Mouse (Mus musculus) midbrain, embryonic 12.5 days (tissue): ENCODE results near the gene F830045P16Rik. TPM values are rescaled to one million over a fixed set of nuclear protein-coding genes. Genes with fewer than 3 reads are reported as not detected.
"Not testable (repeated sequence)": the region's sequence is repeated elsewhere in the genome, so short reads cannot be mapped to it uniquely, and the experiment has no call there.

Source experiments
- ATAC-seq: fragments of 200-750 bp; cut with Nextera tagmentation; 2 replicates; pipeline ENCODE4 v1.8.0; 2017; ENCODE audit warnings: low read depth, moderate TSS enrichment, moderate library complexity; ENCODE audit not compliant: low FRiP score
- H3K27ac ChIP-seq: fragments of 300-500 bp; sonication (generic); replicated peaks from 2 replicates; pipeline ENCODE4 v1.5.1; 2016; ENCODE audit warnings: mild to moderate bottlenecking
- H3K27me3 ChIP-seq: fragments of 300-500 bp; sonication (generic); 2 replicates; pipeline ENCODE4 v1.6.1; 2016; ENCODE audit warnings: mild to moderate bottlenecking
- H3K36me3 ChIP-seq: fragments of 300-500 bp; sonication (generic); 2 replicates; pipeline ENCODE4 v1.6.1; 2016
- H3K4me1 ChIP-seq: fragments of 300-500 bp; sonication (generic); 2 replicates; pipeline ENCODE4 v1.6.1; 2016
- H3K4me2 ChIP-seq: fragments of 300-500 bp; sonication (generic); replicated peaks from 2 replicates; pipeline ENCODE4 v1.6.1; 2016; ENCODE audit warnings: mild to moderate bottlenecking, moderate library complexity
- H3K4me3 ChIP-seq: fragments of 300-500 bp; sonication (generic); 2 replicates; pipeline ENCODE4 v1.5.1; 2016; ENCODE audit warnings: mild to moderate bottlenecking
- H3K9ac ChIP-seq: fragments of 300-500 bp; sonication (generic); replicated peaks from 2 replicates; pipeline ENCODE4 v1.6.1; 2016; ENCODE audit warnings: mild to moderate bottlenecking, moderate library complexity
- H3K9me3 ChIP-seq: fragments of 300-500 bp; sonication (generic); 2 replicates; pipeline ENCODE4 v1.6.1; 2016; ENCODE audit warnings: mild to moderate bottlenecking
- WGBS: fragments of 180-500 bp; shearing (Covaris S2); methylation state at CpG from one replicate; pipeline ENCODE4 v1.1.7; 2016; 5-methylcytosine and 5-hydroxymethylcytosine counted together
- polyA plus RNA-seq: library from polyadenylated mRNA; unstranded; fragments of >200 nt; fragmentation: Nextera tagmentation; extraction: Ambion mirVana; gene quantifications from 2 replicates; pipeline ENCODE4 v1.2.1, GENCODE M21; 2016

F830045P16Rik gene
- polyA plus RNA-seq, 1 experiment from 2014 or later, result not detected

DNA sequence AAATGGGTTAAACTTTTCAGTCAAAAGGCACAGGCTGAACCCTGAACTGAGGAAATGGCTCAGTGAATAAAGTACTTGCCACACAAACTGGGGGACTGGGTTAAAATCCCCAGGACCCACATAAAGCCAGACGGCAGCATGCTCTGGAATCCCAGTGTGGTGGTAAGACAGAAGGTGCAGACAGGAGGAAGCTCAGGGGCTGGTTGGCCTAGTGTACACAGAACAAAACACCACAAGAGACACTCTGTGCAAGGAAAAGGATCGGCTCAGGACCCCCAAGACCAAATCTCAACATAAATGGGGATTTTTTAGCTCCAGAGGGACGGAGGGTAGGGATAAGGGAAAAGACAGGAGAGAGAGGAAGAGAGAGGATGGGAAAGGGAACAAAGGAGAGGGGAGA is 17.9 kb downstream of the F830045P16Rik start:
- 67% methylated on average over 3 of the region's 3 CpGs for WGBS
- no peak overlapping the region for H3K4me3 ChIP-seq

DNA sequence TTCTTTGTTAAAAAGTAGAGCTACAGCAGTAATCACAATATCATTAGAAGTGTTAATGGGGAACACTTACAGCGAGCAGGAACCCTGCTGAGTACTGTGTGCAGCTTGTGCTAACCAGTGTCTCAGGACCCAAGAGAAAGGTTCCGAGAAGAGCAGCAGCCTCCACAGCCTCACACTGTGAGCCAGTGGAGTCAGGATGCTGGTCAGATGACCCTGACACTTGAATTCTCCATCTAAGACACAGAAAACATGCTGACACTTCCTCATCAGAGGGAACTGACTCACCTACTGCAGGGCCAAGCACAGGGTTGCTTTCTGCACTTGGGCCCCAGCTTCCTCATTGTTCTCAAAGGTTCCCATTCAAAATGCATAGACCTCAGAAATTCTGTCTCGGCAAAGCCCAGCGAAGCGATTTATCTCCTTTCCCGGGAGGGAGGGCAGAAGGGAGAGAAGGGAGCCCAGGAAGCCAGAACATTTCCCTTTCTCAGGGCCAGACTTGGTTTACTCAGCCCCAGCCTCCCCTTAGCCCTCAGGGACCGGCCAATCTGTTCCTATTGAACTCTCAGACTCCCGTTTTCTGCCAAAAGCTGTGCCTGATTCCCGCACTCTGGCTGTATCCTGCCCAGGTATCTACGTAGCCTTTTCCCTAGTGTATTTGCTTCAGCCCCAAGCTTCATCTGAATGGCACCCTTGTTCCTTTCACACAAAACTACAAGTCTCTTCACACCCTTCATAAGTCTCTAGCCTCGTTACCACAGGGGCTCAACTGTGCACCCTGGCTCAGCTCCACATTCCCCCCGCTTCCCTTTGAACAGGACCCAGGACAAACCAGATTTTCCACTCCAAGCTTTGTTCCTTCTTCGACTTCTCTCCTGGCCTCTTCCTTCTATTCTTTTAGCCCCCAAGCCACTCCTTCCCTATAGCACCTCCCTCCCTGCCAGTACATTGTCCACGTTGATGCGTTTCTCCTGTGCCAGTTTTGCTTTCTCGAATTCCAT is 21.2 kb downstream of the F830045P16Rik start:
- no peak overlapping the region for H3K4me2 ChIP-seq
- 41% methylated on average over 16 of the region's 16 CpGs for WGBS
- H3K27ac ChIP-seq, result no peak overlapping the region
- H3K9me3 ChIP-seq, result no peaks in the 10 kb centered on the region
- H3K27me3 ChIP-seq, result no peaks in the 10 kb centered on the region
- no peak overlapping the region for H3K4me3 ChIP-seq
- peaks cover 10% of the 10 kb centered on the region for H3K4me1 ChIP-seq
- no peaks in the 10 kb centered on the region for H3K36me3 ChIP-seq
- ATAC-seq, result no peak
- no peak overlapping the region for H3K9ac ChIP-seq

More for the DNA sequence above, 17.9 kb downstream of the F830045P16Rik start:
- H3K27me3 ChIP-seq, result no peaks in the 10 kb centered on the region
- no peak overlapping the region for H3K9ac ChIP-seq
- peaks cover 10% of the 10 kb centered on the region for H3K4me1 ChIP-seq
- no peak overlapping the region for H3K27ac ChIP-seq
- no peaks in the 10 kb centered on the region for H3K9me3 ChIP-seq
- ATAC-seq, result no peak
- no peak overlapping the region for H3K4me2 ChIP-seq
- H3K36me3 ChIP-seq, result no peaks in the 10 kb centered on the region

DNA sequence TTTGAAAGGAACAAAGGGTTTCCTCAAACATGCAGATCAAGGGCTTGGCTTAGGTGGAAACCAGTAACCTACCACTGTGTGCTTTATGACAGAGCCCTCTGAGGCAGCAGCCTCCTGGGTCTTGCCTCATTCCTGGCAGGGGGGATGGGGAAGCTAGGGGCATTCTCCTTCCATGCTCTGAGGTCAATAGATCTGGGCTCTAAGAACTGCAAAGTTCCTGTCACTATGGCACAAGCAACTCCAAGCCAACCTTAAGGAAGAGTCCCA is 22.1 kb downstream of the F830045P16Rik start:
- Histone ChIP-seq H3K9ac (no peak overlapping the region), H3K4me1 (peaks cover 10% of the 10 kb centered on the region), H3K9me3 (no peaks in the 10 kb centered on the region), H3K4me3 (no peak overlapping the region), H3K4me2 (no peak overlapping the region), H3K27ac (no peak overlapping the region), H3K36me3 (no peaks in the 10 kb centered on the region), H3K27me3 (no peaks in the 10 kb centered on the region)
- ATAC-seq, result no peak

DNA sequence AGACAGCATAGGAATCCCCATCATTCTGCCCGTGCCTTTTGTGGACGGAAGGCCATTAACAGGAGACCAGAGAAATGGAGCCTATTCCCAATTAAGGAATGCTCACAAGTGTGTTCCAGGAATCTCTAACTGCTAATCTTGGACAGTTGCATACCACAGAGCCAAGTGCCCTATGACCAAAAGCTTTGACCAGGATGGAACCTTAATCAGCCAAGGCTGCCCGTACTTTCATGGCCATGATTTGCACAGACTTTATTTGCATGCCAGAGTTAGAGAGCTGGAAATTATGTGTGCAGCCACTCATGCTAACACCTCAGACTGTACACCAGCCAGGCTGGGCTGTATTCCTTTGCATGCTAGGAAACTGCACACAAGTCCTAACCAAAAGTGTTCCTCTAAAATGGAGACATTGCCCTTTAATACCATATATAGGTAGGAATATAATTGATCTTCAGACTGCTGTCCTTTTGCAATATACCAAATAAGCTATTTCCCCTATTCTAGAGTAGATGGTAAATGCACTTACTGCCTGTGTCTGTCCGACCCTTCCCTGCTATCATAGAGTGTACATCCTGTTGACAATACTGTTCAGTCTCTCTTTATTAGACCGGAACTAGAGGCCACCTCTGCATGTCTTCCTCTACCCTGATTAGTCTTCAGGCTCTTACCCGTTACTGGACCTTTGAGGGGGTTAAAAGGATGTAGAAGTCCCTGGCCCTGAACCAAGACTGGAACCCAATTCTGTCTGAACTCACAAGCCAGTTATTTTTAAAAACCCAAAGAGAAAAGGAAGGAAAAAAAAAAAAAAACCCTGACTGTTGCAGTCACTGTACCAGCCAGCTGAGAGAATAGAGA is 22.6 kb downstream of the F830045P16Rik start:
- peaks cover 10% of the 10 kb centered on the region for H3K4me1 ChIP-seq
- no peaks in the 10 kb centered on the region for H3K36me3 ChIP-seq
- ATAC-seq, result no peak
- 85% methylated on average over 6 of the region's 6 CpGs for WGBS
- no peak overlapping the region for H3K4me2 ChIP-seq
- no peak overlapping the region for H3K9ac ChIP-seq
- no peak overlapping the region for H3K4me3 ChIP-seq
- no peak overlapping the region for H3K27ac ChIP-seq
- H3K9me3 ChIP-seq, result no peaks in the 10 kb centered on the region
- H3K27me3 ChIP-seq, result no peaks in the 10 kb centered on the region

DNA sequence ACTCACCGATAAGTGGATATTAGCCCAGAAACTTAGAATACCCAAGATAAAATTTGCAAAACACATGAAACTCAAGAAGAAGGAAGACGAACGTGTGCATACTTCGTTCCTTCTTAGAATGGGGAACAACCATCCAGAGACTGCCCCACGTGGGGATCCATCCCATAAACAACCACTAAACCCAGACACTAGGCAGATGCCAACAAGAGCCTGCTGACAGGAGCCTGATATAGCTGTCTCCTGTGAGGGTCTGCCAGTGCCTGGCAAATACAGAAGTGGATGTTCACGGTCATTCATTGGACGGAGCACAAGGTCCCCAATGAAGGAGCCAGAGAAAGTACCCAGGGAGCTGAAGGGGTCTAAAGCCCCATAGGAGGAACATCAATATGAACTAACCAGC is 24.3 kb downstream of the F830045P16Rik start:
- H3K27me3 ChIP-seq, H3K36me3 ChIP-seq, H3K4me2 ChIP-seq, H3K27ac ChIP-seq, ATAC-seq, H3K9me3 ChIP-seq, H3K9ac ChIP-seq, H3K4me3 ChIP-seq: not testable (repeated sequence)
- peaks cover 10% of the 10 kb centered on the region for H3K4me1 ChIP-seq
- WGBS, result 91% methylated on average over 7 of the region's 7 CpGs

DNA sequence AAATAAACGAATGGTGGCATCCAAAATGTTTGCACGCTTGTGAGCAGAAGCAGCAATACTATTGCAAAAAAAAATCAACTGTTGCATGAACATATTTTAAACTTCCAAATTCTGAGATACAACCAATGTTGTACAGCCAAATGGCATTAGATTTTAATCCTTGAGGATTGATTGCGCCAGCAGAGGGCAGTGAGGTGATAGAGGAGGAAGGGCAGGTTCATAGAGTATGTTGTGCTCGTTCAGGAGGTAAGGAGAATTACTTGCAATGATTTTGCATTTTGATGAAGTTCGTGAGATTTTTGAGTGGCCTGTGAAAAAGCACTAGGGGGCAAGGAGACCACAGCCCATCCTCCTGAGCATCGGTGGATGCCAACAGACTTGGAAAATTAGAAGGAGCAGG is 33.8 kb downstream of the F830045P16Rik start:
- ATAC-seq, result no peak
- Histone ChIP-seq H3K9ac (no peak overlapping the region), H3K4me3 (no peak overlapping the region), H3K4me1 (no peaks in the 10 kb centered on the region), H3K27ac (no peak overlapping the region), H3K36me3 (no peaks in the 10 kb centered on the region), H3K4me2 (no peak overlapping the region), H3K27me3 (no peaks in the 10 kb centered on the region), H3K9me3 (no peaks in the 10 kb centered on the region)
- 25% methylated on average over 6 of the region's 6 CpGs for WGBS

DNA sequence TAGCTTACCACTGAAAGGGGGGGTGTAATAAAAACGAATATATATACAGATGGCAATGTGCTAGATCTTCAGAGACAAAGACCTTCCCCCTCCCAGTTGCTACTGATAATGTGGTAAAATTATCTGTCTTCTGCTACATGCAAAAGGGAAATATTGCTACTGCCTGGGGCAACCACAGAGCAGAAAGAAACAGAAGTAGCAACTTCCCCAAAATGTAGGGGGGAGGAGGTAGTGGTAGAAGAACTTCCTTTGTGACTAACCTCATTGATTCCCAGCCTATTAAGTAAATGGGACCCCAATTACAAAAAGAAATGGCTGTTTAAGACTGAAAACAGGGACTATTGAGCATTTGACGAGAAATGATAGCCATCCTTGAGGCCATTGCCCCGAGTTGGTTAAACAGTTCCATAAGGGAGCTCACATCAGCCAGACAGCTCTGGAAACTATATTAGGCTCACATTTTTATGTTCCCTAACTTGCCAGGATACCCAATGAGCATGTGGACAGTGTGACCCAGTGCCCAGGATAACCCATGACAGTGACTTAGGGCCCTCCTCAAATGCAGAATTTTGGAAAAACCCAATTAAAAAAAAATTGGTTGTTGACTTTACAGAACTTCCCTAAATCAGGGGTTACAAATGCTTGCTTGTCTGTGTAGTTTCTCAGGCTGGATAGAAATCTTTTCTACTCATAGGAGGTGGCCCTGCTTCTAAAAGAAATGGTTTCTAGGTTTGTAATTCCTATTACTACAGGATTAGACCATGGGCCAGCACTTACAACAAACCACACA is 46.7 kb downstream of the F830045P16Rik start:
- Histone ChIP-seq H3K27me3 (no peaks in the 10 kb centered on the region), H3K9me3 (no peaks in the 10 kb centered on the region), H3K27ac (no peak overlapping the region), H3K36me3 (no peaks in the 10 kb centered on the region), H3K9ac (no peak overlapping the region), H3K4me3 (no peak overlapping the region), H3K4me1 (no peaks in the 10 kb centered on the region), H3K4me2 (no peak overlapping the region)
- 85% methylated on average over 3 of the region's 3 CpGs for WGBS
- no peak for ATAC-seq

DNA sequence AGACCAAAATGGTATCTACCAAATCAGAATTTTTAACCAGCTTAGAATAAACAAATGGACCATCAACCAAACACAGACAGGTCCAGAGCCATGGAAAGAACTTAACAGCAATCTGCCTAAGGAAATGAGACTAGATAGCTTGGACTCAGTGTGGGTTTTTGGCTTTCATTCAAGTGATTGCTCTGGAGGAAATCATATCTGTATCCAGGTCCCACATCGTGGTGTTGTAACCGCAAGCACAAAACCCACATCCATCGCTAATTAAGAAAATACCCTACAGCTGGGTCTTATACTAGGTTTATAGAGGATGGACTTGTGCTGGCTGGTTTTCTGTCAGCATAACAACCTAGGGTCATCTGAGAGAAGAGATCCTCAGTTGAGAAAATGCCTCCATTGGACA is 53.3 kb downstream of the F830045P16Rik start:
- no peak overlapping the region for H3K27ac ChIP-seq
- no peaks in the 10 kb centered on the region for H3K36me3 ChIP-seq
- no peaks in the 10 kb centered on the region for H3K9me3 ChIP-seq
- WGBS, result 94% methylated on average over 3 of the region's 3 CpGs
- ATAC-seq, result no peak
- H3K4me2 ChIP-seq, result no peak overlapping the region
- H3K9ac ChIP-seq, result no peak overlapping the region
- no peaks in the 10 kb centered on the region for H3K27me3 ChIP-seq
- no peaks in the 10 kb centered on the region for H3K4me1 ChIP-seq
- no peak overlapping the region for H3K4me3 ChIP-seq

DNA sequence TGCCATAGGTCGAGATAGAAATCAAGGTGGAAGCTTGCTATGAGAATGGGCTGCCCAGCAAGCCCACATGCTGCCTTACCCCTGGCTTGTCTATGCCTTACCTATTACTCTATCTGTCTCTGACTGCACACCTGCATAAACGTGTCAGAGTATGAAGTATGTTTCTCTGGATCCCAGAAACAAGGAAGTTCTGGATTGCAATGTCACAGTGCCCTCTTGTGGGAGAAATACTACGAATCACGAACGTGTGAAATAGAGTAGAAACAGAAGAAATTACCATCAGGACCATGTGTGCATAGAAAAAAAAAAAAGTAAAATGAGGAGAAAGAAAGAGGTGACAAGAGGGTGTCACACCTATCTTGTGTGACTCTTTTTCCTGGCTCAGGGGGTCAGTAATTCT is 64.5 kb downstream of the F830045P16Rik start:
- Histone ChIP-seq H3K4me2 (no peak overlapping the region), H3K9ac (no peak overlapping the region), H3K27me3 (no peaks in the 10 kb centered on the region), H3K4me1 (no peaks in the 10 kb centered on the region), H3K27ac (no peak overlapping the region), H3K36me3 (no peaks in the 10 kb centered on the region), H3K9me3 (no peaks in the 10 kb centered on the region), H3K4me3 (no peak overlapping the region)
- no peak for ATAC-seq
- WGBS, result 27% methylated on average over 5 of the region's 5 CpGs

DNA sequence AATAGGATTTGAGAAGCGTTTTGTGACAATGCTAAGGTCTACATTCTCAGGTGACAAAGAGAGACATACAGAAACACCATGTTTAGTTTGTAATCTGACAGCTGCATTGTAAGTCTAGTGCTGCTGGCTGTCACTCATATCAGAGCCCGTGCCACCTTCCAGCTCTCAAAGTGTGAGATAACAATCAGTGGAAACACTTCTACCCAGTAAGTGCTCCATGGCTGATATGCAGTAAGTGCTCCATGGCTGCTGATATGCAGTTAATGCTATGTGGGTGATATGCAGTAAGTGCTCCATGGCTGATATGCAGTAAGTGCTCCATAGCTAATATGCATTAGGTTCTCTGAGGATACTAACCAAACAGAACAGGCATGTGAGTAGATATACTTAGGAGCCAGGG is 65.6 kb downstream of the F830045P16Rik start:
- Histone ChIP-seq H3K4me3 (no peak overlapping the region), H3K36me3 (no peaks in the 10 kb centered on the region), H3K27ac (no peak overlapping the region), H3K4me2 (no peak overlapping the region), H3K4me1 (no peaks in the 10 kb centered on the region), H3K9me3 (no peaks in the 10 kb centered on the region), H3K9ac (no peak overlapping the region), H3K27me3 (no peaks in the 10 kb centered on the region)
- no peak for ATAC-seq
- 74% methylated on average over 2 of the region's 2 CpGs for WGBS

DNA sequence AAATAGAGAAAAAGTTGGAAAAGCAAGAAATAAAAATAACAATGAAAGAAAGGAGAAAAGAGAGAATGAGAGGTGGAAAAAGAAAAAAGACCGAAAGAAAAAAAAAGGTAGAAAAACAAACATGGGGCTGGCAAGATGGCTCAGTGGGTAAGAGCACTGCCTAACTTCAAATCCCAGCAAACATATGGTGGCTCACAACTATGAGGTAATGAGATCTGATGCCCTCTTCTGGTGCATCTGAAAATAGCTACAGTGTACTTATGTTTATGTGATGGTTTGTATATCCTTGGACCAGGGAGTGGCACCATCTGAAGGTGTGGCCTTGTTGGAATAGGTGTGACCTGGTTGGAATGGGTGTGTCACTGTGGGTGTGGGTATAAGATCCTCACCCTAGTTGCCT is 97.6 kb downstream of the F830045P16Rik start:
- WGBS, result 88% methylated on average over 1 of the region's 1 CpGs
- not testable (repeated sequence) for H3K27ac ChIP-seq, H3K9me3 ChIP-seq, H3K4me1 ChIP-seq, H3K27me3 ChIP-seq, H3K4me2 ChIP-seq, H3K36me3 ChIP-seq, ATAC-seq, H3K4me3 ChIP-seq, H3K9ac ChIP-seq

DNA sequence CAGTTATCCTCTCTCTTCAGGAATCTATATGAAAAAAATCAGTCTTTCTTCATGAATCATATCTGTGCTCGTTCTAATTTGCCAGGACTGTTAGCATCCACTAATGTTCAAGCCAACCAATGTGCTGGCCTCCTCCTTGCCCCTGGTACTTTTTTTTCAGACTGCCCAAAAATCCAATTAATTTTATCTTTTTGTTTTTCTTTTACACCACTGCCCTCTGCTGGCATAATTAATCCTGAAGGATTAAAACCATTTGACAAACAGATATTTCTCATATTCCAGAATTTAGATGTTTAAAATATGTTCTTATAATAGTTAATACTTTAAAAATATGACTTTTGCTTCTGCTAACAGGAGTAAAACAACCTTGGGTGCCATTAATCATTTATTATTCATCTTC is 101.2 kb downstream of the F830045P16Rik start:
- H3K27me3 ChIP-seq, result no peaks in the 10 kb centered on the region
- 78% methylated on average over 1 of the region's 1 CpGs for WGBS
- H3K9ac ChIP-seq, result no peak overlapping the region
- H3K27ac ChIP-seq, result no peak overlapping the region
- H3K4me1 ChIP-seq, result no peaks in the 10 kb centered on the region
- H3K4me2 ChIP-seq, result no peak overlapping the region
- H3K9me3 ChIP-seq, result no peaks in the 10 kb centered on the region
- no peak overlapping the region for H3K4me3 ChIP-seq
- no peak for ATAC-seq
- no peaks in the 10 kb centered on the region for H3K36me3 ChIP-seq
